Mouse (Mus musculus) left cerebral cortex, adult 9 months (tissue): ENCODE results near the gene Adipoq.
A peak's percentile ranks its signal among the peaks of the same experiment; 100 is the strongest.
"Not testable (repeated sequence)": the region's sequence is repeated elsewhere in the genome, so short reads cannot be mapped to it uniquely, and the experiment has no call there.

Experiments used
- DNase-seq, 2 experiments: peaks; one replicate each; pipeline ENCODE4 v3.0.0; 2022; ENCODE audit warnings: low spot score in 2 of 2

Gene Adipoq

DNA sequence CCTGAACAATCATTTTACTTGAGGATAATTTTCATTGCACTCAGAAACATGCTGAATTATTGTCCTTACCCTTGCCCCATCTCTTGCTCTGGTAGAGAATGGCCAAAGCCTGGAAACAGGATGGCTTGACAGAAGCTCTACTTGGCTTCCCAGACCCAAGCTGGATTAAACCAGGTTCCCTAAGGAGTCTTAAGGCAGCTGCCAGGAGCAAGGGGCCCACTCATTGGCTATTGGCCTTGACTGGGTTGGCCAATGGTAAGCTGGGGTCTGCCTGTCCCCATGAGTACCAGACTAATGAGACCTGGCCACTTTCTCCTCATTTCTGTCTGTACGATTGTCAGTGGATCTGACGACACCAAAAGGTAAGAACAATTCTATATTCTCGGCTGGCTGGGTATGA lies at the start of gene Adipoq:
Adipoq (plus strand) TSS at position 257 of the 400 bp plus-strand sequence.
- DNase-seq = no peak

DNA sequence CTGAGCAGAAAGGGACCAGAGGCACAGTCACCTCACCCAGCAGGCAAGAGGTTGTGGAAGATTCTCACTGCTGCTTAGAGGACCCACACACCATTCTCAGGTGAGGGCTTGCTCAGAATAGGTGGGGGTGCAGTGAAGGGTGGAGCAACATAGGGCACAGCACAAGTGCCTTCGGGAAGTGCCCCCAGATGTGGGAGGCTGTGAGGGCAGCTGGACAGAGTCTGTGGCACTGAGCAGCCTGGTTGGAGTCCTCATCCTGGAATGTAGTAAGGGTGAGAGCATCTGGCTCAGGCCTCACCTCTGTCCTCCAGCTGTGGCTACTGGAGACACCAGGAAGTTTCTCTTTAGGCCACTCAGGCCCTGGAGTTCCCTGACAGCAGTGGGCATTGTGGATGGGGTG lies 49.5 kb upstream of the Adipoq start:
- DNase-seq = not testable (repeated sequence)

DNA sequence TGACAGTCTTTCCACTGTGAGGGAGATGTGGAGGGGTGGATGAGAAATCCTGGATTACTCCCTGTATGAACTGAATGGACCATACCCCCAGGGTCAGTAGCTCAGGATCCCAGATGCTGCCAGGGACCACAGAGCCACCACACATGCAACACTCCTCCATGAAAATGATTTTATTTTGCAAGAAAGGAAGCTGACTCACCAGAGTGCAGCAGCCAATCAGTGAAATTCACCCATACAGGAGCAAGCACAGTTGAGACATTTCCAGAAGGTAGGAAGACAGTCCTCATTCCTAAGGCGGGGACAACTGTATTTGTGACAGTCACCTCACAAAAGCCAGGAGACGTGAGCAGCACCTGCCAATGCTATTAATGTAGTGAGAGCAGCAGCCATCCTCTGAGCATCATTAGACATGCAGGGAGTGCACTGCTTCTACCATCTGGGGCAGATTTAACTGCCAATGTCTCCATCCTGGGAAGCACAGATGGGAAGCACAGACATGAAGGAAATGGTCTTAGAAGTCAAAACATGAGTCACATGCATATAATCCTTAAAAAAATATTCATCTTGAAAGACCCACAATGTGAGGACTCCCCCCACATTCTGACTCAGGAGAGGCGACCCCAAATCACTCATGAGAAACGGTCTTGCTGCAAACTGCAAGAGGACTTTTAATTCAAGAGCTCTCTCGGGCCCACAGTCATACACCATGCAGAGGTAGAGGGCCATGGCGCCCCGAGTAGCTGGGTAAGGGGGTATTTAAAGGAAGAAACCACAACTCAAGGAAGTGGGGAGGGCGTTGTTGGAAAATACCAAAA lies 48.8 kb upstream of the Adipoq start:
- peak in 1 of 2 experiments; percentile 46 for DNase-seq

DNA sequence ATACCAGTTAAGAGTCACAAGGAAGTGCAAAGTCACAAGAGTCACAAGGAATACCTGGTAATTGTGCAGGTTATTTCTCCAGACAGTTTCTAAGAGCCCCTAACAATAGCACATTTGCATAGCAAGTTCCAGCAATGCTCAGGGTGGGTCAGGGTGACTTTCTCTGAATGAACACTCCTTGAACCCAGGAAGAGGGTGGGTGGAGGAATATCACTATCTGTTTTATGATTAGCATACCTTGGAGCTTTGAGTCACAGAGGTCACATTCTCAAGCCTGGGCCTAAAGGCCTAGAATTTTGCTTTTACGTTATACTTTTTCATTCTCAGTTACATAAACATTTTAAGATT lies 48.3 kb upstream of the Adipoq start:
- not testable (repeated sequence) for DNase-seq

DNA sequence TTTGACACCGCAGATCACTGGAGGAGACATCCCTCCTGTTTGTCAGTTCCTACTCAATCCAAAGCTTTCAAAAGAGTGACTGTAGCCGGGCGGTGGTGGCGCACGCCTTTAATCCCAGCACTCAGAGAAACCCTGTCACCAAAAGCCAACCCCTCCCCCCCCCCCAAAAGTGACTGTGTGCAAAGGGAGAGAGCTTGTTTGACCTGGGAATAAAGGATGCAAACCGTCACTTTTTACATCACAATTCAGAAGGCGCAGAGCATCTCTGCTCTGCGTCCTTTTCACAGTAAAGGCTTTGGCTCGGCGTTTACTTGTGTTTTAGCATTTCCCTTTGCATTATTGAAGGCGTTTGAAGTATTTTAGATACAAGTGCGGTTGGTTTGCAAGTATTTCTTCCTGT lies 46.7 kb upstream of the Adipoq start:
- no peak for DNase-seq

DNA sequence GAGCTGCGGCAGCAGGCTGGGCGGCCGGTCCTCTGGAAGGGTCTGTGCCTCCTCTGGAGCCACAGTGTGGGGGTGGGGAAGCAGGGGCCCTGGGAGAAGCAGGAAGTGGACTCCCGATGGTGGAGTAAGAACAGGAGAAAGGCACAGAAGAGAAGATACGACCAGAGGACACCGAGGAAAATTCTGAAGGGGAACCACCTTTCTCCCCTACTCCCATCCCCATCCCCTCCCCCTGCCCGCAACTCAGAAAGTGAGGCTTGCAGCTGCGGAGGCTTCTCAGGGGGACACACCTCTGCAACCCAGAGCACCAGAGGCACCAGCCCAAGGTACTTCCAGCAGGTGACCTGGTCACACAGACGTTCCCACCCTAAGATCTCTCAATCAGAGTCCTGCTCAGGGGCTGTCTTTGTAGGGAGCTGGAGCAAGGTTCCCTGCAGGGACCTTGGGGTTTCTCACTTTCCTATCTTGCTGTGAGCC lies 46.2 kb upstream of the Adipoq start:
- no peak for DNase-seq

DNA sequence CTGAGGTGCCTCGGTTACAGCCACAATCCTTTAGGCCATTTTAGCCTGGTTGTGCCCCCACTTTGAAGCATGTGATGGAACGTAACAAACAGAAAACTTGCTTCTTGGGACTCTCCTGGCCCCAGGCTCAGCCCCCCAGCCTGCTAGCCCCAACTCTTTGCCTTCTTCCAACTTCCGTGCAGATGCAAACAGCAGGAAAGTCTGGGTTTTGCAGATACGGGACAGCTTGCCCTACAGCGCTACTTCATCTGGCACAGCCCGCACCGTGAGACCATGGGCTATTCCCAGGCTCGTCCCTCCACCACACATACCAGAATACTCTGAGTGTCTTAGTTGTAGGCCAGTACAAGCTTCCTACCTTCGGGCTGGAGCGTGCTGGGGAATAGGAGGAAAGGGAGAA lies 45.7 kb upstream of the Adipoq start:
- no peak for DNase-seq

DNA sequence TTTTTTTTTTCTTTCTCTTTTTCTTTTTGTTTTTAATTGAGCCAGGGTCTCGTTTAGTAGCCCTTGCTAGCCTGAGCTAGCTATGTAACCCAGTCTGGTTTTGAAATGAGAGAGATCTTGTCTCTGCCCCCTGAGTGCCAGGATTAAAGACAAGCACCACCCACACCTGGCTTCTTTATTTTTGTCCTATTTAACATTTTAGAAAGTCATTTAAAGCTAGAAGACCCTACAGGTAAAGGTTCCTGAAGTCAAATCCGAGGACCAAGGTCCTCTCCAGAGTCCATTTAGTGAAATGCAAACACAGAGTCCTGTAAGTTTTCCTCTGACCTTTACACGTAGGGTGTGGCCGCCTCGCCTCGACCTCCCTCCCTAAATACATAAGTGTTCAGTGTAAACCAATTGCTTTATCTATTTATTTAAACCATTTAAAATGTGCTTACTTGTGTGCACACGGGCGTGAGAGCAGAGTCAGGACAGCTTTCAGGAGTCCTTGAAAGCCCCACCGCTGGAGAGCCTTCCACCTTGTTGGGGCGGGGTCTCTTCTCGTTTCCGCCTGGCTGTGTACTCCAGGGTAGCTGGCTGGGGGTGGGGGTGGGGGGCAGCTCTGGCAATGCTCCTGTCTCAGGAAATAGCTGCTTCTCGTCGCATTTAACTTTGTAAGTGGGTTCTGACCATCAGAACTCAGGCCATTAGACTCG lies 43.8 kb upstream of the Adipoq start:
- no peak for DNase-seq

DNA sequence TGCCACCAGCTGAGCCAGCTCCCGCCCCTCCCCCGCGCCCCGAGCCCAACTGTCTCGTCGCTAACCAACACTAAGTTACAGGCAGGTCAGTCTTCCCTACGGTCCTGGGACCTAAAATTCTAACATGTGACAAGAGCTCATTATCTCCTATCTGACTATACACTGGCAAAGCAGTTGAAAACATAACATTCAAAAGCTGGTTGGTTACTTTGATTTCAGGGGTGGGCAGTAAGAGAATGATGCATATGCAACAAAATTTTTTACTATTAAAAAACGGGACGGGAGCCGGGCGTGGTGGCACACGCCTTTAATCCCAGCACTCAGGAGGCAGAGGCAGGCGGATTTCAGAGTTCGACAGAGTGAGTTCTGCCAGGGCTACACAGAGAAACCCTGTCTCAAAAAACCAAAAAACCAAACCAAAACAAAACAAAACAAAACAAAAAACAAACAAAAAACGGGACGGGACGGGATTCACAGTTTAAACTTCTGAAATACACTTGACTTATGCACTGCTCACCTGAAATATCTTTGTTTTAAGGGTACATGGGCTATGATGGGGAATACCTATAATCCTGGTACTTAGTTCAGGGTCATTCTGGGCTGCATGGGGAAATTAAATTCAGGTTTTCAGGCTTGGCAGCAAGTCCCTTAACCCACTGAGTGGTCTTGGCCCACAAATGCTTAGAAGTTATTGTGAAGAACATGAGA lies 43.1 kb upstream of the Adipoq start:
- no peak for DNase-seq

DNA sequence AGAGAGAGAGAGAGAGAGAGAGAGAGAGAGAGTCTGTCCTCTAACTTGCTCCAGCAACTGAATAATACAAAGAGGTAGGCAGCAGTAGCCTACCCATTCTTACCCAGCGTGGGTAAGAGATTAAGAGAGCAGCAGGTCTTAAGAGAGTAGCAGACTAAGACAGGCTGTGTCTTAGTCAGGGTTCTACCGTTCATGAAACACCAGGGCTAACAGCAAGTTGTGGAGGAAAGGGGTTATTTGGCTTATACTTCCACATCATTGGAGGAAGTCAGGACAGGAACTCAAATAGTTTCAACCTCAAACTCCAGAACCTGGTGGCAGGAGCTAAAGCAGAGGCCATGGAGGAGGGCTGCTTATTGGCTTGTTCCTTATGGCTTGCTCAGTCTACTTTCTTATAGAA lies 42.5 kb upstream of the Adipoq start:
- no peak for DNase-seq

DNA sequence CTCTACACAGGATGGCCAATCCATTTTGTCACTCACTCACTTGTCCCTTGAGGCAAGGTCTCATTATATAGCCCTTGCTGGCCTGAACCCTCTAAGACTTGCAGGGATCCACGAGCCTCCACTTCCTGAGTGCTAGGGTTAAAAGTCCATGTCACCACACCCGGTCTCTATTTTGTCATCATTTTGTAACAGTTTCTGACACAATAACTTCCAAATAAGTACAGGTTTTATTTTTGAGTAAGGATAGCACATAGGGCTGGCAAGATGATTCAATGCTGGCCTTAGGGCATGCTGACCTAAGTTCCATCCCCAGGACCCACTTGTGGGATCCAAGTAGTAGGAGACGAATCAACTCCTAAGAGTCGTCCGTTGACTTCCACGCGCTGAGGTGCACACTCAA lies 40.2 kb upstream of the Adipoq start:
- no peak for DNase-seq

DNA sequence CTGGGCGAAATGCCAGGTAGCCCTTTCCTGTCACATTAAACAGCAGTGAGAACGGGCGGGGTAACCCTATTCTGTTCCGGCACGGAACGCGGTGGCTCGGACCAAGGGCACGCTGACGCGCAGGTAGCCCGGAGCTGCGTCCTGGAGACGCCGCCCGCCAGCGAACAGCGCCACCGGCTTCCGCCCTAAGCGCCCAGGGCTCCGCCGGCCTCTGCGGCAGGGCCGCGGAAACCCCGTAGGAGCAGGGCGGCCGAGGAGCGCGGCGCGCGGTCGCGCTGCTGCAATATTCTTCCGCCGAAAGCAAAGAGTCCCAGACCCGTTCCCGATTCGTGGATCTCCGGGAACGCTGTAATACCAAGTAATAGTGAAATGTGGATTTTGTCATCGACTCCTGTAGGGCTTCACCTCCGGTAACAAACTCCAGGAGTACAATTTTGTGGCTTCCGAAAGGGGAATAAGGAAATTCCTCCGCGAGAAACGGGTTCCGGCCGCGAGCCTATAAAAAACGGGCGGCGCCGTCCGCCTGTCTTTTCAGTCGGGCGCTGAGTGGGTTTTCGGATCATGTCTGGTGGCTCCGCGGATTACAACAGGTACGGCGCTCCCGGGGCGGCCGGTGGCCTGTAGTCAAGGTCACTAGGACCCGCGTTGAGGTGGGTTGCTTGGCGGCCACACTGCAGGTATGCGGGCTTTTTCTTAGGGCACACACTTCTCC lies 38.9 kb upstream of the Adipoq start, which contains the start of gene Eif4a2:
Eif4a2 (plus strand) TSS at position 214 of the 712 bp plus-strand sequence.
- peak; percentile 82 to 87 for DNase-seq

DNA sequence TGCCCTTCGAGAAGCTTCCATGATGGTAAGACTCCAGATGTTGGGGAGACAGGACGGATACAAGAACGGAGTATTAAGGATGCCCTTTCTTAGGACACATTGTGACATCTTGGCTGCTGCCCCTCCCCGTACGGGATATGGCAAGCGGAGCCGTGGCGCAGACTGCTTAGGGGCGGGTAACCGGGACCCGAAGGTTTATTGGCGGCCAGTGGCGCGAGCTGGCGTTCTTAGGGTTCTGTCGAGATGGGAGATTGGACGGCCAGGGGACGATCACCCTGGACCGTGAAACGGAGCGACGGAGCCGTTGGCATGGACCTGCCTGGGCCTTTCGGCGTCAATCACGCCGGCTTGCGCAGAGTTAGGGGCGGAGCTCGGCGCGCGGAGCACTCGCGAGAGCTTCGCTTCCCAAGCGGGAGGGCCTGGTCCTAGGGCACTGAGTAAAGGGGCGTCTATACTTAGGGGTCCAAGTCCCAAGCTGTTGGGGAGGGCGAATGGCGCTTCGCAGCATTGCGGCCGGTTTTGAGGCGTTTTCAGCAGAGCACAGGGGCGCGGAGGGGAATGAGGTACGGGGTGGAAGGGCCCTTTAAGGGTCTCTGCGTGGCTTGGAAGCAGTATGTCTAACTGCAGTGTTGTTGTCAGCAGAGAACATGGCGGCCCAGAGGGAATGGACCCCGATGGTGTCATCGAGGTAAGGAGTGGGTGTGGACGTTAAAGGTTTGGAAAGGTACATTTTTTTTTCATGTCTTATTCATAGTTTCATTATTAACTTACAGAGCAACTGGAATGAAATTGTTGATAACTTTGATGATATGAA lies 38.2 kb upstream of the Adipoq start:
- peak; percentile 49 to 82 for DNase-seq

DNA sequence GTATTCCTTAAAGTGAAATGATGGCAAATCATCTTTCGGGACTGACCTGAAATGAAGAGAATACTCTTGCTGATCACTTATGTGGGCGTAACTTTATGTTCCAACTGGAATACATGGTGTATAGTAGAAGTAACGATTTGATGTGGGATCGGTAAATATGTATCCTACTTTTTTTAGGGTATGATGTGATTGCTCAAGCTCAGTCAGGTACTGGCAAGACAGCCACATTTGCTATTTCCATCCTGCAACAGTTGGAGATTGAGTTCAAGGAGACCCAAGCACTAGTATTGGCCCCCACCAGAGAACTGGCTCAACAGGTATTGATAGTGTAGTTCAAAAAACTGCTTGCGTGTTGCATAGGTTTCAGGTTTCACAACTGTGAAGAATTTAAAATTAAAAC lies 37.4 kb upstream of the Adipoq start:
- no peak for DNase-seq

DNA sequence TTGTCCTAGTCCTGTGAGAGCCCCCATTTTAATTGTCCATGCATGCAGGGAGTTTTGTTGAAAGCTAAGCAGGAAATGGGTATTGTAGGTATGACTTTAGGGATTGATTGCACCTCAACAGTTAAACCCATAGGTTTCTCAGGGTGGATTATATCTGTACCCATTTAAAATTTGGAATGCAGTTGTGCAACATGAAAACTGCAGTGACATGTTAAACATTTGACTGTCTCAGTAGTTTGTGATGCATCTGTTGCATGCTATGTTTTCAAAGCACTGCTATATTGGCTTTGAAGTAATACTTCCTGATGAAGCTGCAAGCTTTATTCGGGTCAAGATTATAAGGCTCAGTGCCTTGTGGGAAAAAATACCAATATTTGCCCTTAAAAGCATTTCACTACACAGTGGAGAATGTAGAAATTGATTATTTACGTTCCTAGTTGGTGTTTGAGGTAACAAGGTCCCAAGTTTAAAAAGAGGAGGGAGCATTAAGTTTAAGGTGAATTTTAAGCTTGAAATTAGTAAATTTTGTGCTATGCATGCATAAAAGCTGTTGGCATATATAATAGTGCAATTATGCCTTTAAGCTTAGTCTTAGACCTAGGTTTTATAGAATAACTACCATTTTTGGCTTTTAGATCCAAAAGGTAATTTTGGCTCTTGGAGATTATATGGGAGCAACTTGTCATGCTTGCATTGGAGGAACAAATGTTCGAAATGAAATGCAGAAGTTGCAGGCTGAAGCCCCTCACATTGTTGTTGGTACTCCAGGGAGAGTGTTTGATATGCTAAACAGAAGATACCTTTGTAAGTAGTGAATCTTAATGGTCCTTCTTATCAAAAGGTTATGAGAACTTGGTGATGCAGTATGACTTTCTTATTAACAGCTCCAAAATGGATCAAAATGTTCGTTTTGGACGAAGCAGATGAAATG lies 36.7 kb upstream of the Adipoq start:
- no peak for DNase-seq

DNA sequence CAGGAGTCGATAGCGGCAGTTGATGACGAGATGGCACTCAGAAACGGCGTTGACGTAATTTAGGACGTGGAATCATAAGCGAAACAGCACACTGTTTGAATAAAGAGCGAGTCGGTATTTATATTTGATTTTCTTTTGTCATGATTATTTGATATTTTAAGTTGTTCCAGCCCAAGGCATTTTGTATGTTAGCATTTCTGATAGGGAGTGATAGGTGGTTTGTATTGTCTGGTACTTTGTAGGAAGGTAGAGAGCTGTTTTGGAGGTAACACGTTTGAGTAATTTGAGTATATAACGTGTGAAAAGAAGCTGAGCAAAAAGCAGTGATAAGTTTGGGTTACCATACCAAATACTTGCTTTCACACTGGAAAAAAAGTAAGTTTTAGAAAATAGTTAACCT lies 34.0 kb upstream of the Adipoq start:
- no peak for DNase-seq

DNA sequence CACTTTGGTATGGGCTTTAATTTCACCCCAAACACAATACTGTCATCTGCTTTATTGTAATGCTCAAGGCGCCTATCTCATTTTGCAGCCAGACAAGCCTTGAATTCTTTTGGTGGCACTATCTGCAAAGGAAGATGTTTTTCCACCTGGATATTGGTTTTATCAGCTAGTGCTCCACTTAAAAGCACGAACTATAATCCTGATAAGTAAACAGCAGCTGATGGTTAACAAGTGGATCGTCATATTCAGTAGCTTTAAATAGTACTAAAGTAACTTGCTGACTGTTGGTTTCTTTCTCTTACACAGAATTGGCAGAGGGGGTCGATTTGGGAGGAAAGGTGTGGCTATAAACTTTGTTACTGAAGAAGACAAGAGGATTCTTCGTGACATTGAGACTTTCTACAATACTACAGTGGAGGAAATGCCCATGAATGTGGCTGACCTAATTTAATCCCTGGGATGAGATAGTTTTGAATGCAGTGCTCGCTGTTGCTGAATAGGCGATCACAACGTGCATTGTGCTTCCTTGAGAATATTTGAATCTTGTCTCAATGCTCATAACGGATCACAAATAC lies 33.4 kb upstream of the Adipoq start:
- DNase-seq = no peak

DNA sequence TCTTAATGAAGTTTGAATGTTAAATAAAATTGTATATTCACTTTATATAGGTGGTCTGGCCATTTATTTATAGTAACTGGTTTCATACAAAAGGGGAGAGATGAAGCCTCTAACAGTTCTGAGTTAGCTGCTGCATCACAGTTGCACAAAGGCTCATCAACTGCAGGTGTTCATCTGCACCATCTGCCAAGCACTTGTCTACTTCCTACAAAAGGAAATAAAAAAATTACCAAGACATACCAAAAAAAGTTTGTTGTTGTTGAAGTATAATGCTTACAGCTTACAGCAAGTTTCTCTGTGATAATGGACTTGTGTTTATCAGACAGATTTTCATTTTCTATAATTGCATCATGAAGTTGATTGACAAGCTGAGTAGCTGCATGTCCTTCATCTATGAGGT lies 32.4 kb upstream of the Adipoq start:
- no peak for DNase-seq

DNA sequence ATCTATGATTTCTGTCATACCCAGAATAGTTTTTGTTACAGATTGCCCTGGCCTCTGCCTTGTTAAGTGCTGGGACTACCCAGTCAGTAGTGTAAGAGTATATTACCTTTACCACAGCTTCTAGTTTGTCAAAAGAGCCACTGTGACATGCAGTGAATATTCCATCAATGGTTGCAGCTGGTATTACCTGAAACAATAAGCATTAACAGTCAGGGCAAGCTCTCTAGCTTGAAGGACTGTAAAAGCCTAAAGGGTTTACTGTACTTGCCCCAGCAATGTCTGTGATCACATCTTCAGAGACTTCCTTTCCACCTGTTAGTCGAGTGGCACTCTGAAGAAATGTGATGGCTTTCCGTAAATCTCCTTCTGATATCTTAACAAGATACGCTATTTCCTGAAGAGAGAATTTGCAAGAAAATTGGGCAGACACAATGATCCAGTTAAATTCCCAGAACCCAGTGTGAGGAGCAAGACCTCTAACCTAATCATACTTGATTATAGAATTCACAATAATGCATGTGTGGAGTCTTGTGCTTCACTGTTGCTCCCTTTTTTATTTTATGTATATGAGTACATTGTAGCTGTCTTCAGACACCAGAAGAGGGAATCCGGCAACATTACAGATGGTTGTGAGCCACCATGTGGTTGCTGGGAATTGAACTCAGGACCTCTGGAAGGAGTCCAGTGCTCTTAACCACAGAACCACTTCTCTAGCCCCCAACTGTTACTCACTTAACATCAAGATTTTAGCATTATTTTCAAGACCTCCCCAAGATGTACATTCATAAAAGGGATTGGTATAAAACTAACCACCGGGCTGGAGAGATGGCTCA lies 31.8 kb upstream of the Adipoq start:
- no peak for DNase-seq
